Mouse (Mus musculus) ZHBTc4 (cell line): ENCODE results near the gene Trpc7.
A peak's percentile ranks its signal among the peaks of the same experiment; 100 is the strongest.

Source experiments
- DNase-seq: peaks from one replicate; pipeline ENCODE4 v3.0.0-alpha.2; 2011; ENCODE audit warnings: low read depth, low spot score

The Trpc7 gene

DNA sequence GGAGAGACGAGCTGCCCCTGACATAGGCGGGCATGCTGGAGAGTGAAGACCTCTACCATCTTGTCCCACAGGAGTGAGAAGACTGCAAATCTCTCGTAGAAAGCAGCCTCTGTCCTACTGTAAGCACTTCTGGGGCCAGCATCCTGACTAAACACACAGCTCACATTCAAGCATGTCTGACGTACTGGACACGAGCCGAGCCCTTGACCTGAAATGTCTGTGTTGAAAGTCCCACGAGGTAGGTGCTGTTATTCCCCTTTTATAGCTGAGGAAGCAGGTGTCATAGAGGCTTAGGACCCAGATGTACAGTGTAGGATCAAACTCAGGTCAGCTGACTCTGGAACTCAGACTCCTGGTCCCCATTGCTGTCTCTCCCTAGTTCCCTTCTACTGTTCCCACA, 146.4 kb downstream of the Trpc7 start:
- no peak for DNase-seq

DNA sequence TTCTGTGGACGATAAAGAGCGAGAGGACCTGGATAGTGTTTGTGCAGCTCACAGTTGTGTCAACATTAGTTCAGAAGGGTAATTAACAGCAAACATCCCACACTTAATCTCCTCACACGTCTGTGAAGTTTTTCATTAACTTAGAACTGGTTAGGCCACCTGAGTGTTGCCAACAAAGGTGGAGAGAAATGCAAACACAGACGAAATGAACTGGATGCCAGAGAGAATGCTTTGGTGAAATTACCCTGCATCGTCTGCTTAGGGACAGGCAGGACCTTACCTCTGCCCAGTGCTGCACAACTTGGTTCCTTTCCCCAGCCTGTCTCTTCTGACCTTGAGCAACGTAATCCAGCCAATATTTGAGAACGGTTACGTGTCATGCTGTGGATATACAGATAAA, 148.2 kb downstream of the Trpc7 start:
- DNase-seq, result no peak

DNA sequence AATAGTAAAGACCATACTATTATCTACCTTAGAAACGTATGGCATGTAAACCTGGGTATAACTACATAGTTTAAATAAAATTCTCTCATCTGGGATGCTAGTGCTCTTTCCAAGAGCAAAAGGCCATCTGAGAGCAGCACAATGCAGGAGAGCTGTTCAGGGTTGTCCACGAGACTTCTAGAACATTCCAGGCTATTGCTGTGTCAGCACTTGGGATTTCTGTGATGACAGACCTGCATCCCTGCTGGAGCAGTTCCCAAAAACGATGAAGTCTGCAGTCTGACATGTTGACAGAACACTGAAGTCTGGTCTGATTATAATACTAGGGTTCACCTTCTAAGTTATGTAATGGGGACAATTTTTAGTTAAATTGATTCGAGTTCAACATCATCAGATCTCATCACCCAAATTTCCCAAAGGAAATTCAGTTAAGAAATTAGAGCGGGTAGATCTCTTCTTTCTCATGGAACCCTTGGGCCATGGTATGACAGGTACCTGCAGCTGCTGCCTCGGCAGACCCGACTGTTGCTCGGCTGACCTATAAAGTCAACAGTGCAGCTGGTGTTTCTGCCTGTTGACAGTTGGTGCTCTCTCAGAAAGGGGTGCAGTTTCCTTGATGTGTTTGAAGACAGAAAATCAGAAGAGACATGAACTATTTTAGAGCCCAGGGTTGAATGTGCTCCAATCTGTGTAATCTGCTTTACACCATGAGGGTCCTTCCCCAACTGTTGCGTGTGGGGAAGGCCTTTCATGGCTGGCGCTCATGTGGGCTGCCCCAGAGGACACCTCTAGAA, 148.9 kb downstream of the Trpc7 start:
- DNase-seq, result no peak

DNA sequence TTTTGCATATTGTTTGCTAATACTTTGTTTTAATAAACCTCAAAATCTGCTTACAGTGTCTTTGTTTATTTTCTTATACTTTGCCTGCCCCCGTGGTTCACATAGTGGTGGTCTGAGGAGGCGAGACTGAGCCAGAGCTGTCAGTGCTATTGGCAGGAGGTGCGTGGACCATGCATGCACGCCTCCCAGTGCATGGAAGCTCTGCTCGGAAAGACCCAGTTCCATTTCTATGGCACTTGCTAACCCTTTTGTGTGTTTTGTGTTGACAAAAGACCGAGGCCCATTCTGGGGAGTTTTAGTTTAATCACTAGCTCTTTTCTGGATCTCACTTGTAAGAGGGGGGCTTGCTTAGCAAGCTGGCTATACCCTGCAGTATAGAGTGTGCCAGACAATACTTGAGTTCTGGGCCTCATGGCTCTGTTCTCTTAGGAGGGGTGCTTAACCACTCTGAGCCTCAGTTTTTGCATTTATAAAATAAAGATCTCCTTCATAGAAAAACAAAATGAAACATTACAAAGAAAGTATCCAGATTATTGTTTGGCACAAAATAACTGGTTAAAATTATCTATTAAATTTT, 153.4 kb downstream of the Trpc7 start:
- no peak for DNase-seq

DNA sequence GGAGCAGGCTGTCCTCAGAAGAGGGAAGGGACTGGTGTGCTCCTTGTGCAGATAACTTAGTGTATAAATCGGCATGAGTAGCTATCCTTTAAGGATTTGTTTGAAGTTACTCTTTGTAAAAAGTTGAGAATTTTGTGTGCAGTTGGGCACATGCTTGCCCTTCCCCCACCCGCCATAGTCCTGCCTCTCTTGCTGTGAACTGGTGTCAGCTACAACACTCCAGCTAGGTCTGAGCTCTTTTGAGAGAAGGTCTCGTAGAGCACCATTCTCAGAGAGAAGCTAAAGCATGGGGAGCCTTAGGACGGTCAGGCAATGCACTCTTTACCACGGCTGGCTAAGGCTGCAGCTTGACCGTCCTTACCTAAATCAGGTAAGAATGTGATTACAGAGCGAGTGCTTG, 154.1 kb downstream of the Trpc7 start:
- DNase-seq, result no peak

DNA sequence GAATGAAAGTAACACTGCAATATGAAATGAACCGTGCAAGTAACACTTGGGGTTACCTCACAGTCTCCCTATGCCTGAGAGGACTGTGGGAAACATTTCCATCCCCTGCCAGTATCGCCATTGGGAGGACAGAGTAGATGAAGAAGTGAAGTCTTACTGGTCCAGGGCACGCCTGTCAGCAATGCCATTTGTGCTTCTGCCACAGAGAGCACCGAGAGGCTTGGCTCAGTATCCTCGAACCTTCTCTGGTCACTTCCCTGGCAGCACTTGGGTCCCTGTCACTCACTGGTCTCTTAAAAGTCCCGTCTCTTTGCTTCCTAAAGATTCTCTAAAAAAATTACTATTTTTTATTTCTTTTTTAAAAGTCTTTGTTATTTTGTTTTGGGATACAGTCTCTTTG, 155.3 kb downstream of the Trpc7 start:
- DNase-seq, result no peak

DNA sequence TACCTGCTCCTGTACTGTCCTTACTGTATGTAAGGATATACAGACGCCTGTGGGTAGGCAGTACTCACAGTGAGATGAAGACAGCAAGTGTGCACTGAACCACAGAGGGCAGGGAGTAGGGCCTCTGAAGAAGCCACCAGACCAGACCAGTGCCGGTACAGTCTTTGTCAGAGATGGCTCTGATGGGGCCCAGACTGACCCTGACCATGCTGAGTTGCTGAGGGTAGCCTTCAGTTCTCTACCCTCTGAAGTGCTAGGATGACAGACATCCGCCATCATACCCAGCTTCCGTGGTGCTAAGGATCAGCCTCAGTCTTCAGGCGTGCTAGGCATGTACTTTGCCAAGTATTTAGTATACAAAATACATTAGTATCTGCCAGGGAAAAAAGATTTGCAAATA, 156.2 kb downstream of the Trpc7 start:
- no peak for DNase-seq

DNA sequence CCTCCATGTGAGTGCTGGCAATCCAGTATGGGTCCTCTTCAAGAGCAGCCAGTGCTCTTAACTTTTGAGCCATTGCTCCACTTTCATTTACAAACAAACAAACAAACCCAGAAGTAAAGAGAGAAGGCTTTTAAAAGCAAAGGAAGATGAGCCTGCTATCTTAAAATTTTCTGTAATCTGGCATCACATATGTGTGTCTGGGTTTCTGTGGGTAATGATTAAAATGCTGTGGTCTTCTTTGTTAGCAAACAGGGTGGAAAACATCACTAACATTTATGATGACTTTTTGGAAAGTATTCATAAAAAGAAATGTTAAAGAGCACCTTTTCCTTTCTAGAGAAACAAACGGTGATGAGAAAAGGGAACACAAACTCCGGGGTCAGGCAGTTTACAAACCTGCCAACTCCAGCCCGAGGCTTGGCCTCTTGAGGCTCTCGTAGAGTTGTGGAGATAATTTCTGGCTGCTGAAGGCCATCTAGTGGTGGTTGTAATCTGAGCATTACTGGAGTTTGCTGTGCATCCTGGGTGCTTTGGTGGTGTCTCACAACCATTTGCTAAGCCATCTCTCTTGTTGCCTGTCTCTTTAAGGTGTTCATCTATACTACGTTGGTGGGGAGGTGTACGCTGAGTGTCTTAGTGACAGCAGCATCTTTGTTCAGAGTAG, 160.4 kb downstream of the Trpc7 start:
- peak; percentile 45 for DNase-seq

DNA sequence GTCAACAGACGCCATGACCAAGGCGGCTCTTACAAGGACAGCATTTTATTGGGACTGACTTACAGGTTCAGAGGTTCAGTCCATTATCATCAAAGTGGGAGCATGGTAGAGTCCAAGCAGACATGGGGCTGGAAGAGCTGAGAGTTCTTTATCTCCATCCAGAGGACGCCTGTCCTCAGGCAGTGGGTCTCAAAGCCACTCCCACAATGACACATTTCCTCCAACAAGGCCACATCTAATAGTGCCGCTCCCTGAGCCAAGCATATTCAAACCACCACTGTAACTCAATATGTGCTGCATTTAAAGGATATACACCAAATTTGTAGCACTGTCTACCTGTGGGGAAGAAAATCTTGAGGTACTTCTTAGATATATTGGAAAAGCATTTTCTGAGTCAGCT, 161.2 kb downstream of the Trpc7 start:
- DNase-seq, result no peak

DNA sequence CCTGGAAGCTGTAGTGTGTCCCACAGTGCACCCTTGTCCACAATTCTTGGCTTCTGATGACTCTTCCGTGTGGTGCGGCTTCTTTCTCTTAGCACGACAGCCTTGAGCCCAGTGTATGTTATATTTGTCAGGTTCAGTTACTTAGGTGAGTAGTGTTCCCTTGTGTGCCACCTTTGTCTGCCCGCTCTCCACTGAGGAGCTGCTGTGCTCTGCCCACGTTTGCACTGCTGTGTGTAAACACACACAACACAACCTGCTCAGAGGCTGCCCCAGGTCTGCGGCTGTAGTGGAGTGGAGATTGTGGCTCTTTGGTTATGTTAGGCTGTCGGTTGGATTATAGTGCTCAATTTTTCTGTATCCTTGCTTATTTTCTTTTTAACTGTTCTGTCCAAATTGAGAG, 166.7 kb downstream of the Trpc7 start:
- no peak for DNase-seq

DNA sequence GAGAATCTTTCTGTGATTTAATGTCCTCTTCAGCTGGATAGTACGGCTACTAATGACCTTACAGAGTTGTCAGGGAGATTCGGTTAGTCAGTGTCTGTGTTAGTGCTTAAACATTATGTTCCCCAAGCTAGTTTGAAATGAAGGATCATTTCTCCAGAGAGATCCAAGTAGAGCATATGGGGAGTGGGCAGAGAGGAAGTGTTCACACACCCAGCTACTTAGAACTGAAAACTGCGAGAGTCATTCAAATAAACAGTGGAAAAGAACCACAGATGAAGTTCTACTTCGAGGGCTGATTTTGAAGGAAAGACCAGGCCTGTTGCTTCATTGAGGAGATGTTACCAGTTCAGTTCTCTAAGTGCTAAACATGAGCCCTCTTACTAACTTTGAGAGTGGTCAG, 169.2 kb downstream of the Trpc7 start:
- DNase-seq, result no peak
